Mouse (Mus musculus): Measurements from ENCODE around the gene Sertad4.

- TF ChIP-seq CTCF (IDR thresholded peaks at IDR 0.05; ENCODE audit: low read depth) (no peak), EP300 (optimal IDR thresholded peaks at IDR 0.05) (no peak)
Observed at GRCm38 (mm10) chr1:192901516-192901915, 46.0 kb upstream of the Sertad4 start.
